Mouse (Mus musculus) thymus, postnatal 14 days (tissue): ENCODE results near the gene Vav3.
A peak's percentile ranks its signal among the peaks of the same experiment; 100 is the strongest.

Experiments used
- DNase-seq: peaks from one replicate; pipeline ENCODE4 v3.0.0; 2021

The Vav3 gene

DNA sequence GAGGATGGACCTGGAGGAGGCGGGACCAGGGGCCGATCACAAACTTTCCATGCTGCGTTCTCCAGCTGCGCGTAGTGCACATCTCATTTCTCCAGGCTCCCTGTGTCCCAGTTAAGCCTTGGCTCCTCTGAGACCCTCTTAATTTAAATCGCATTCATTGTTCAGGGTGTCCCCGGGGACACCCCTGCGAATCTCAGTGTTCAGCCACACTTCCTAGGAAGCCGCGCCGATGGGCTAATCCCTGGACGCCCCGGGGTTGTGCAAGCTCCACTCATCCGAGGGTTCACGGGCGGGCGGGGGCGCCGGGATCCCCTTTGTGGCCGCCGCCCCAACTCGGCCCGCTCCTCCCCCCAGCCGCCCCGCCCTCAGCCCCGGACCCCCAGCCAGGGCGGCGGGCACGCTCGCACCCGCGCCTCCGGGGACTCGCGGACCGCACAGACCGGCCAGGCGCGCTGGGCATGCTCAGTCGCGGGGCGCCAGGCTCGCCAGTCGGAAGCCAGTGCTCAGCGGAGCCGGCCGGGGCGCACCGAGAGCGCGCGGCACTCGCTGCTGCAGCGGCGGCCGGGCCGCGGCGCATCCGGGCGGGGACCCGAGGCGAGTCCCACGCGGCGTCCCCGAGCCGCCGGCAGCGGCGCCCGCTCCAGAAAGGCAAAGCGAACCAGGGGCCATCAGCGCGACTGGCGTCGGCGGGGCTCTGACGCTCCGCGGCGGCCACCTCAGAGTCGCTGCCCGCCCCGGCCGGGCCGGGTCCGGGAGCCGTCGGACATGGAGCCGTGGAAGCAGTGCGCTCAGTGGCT is at the start of gene Vav3:
Gene Vav3 (plus strand): TSS at position 380 of the 797 bp plus-strand sequence.
- DNase-seq = peak; percentile 71

DNA sequence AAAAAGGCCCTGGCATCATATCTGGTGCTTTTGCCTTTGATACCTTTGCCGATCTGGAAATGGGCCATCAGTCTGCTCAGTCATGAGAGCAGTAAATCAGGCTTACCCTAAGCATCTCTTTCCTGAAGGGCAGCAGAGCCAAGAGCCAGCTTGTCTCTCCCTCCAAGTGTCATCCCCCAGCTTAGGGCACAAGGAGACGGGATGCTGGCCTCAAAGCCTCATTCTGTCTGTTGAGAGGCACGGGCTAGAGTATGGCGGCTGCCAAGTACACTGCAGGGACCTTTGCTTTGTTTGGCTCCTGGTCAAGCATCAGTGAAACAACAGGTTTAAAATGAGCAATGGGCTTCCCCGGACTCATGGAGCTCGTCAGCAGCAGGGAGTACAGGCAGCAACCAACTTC is 41.6 kb upstream of the Vav3 start:
- no peak for DNase-seq

DNA sequence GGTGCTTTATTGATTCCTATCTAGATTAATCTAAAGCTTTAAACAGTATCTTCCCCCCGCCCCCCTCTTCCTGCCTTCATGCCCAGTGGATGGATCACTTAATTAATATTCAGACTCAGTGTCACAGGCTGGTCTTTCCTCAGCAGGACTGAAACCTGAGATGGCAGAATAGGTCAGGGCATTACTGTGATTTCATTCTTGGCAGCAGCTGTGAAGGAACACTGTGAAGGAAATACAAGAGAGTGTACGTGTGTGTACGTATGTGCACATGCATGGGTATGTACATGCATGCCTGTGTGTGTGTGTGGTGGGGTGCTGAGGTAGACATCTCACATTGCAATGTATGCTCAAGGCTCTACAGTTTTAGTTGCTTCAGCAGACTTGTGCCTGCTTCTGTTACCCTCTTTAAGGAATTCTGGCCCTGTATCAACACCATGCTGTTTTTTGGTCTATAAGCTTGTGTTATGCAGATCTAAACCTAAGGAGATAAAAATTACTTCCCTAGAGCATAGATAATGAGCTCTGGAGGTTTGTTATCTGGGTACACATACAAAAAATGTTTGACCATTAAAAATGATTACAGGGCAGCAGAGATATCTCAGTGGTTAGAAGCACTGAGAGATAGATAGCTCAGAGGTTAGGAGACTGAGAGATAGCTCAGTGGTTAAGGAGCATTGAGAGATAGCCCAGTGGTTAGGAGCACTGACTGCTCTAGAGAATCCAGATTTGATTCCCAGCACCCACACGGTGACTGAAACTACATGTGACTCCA is 41.0 kb upstream of the Vav3 start:
- DNase-seq = no peak

DNA sequence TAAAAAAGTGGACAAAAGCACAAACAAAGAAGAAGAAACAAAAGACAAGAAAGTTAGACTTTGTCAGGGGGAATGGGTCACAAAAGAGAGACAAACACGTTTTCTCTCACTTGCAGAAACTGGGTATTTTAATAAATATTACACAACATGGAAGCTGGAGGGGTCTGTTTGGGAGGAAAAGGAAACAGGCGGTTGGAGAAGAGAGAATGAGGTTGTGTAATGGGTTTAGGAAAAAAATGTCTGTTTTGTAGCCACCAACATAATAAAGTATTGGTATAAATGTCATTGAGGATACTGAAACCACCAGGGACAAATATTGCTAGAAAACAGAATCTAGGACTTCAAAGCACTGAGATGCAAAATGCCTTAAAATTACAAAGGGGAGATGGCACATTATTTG is 38.4 kb upstream of the Vav3 start:
- no peak for DNase-seq

DNA sequence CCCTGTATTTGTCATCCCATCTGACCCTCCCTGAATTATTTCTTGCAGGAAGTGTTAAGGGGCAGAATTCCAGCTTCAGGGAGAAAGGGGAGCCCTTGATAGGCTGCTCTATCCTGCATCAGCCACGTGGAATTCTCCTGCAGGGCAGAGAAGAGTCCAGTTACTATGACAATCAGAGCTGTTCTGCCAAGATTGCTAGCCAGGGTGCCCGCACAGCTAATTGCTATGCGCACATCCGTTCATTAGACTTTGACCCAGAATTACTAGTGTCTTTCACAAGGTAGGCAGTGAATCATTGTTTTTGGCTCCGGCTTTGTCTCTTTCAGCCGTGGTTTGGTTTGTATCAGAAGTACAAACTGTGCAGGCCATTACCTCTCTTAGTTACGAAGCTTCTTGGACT is 33.0 kb upstream of the Vav3 start:
- DNase-seq = no peak

DNA sequence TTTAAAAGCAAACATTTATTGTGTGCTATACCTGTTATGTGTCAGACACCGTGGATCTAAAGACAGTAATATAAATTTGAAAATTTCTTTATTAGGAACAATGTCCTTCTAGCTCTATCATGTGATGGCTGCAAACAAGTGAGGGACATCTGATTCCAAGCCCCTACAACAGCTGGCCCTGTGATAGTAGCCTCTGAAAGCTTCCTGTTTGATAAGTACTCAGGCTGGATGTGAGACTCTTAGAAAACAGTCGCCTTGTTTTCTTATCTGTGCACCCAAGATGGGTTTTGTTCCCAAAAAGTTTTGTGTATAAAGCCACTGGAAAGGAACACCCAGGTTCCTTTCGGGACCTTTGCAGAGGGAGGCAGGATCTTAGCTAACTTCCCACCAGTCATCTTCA is 32.0 kb upstream of the Vav3 start:
- no peak for DNase-seq

DNA sequence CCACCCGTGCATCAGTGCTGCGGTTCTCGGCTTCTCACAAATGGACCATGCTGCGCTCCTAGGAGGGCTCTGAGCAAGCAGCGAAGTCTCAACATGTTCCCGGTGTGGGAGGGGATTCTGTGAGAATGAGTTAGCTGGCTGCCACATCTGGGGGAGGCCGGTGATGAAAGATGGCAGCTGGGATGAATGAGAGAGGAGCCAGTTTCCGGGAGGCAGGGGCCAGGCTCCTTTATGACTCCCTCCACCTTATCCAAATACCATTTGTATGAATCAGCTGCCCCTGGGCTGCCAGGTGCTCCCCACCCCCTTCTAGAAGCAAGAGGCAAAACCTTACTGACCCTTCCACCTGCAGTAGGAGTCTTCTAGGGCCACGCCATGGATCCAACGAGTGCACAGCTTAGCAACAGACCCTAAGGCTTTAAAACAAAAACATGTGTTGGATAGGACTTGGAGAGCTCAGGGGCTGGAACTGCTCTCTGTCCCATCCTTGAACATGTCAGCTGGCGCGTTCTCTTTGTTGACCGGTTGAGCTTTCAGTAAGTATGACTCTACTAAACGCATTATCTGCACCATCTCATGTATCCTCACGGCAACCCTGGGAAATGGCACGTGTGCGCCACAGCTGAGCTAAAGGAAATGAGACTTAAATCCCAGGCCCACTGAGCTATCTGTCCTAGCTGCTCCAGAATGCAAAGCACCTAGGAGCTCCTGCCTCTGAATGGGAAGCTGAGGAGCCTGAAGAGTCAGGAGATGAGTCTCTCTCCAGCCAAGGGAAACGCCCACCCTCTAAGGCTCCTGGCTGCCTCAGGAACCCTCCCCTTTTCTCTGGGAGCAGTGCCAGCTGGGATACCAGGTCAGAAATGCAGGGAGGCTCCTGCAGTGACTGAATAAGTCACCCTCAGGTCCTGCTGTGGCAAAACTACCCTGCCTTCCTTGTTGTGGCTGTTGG is 30.9 kb upstream of the Vav3 start:
- DNase-seq = no peak

DNA sequence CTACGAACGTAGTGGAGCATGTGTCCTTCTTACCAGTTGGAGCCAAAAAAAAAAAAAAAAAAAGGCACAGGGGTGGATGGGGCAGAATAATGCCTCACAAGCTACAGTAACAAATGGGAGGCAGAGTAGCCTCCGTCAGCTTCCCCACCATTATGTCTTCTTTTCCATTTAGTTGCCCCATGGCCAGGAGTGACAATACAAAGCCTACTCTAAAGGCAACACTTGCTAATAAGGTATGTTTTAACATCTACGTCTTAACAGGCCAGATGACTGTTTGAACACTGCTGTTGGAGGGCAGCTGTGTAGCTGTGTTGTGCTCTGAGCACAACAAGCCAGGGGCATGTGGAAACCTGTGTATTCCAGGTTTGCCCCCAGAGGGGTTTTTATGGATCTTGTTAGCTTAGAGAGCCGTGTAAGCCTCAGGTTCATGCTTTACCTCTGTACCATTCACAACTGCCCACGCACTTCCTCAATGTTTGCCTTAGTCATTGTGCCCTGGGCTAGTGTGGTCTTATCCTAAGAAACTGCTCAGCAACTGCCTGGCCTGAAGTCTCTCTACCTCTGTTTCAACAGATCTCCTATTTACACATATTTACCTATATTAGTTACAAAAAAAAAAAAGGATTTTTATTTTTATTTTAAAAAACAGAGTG is 29.2 kb upstream of the Vav3 start:
- DNase-seq = no peak

DNA sequence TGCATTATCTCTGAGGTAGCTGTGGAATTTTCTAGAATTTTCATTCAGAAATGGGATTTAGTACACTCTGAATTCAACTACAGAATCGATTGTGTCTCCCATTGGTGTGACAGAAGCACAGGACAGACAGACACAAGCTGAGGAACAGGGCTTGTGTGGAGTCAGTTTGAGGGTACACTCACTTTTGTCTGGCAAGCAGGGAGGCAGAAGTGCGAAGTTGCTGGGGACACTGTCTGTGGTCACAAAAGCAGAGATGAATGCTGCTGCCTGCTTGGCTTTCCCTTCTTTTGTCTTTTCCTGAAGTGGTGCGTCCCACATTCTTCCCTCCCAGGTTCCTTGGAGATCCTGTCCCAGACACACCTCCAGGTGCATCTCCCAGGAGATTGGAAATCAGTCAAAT is 28.6 kb upstream of the Vav3 start:
- no peak for DNase-seq

DNA sequence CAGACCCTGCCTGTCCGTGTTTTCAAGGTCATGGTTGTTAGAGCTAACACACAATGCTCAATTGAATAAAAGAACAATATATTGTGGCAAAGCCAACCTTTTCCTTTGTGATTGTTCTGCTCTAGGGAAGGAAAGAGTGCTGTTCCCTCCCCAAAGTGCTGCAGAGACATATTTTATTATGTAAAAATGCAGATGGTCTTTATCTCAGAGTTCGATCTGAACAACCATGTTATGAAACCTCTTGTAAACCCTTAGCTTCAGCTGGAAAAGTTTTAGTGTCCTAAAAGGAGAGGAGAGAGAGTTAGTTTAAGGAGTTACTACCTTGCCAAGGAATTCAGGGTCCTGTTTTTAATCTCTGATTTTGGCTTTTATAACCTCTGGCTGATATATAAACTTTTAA is 27.0 kb upstream of the Vav3 start:
- no peak for DNase-seq

DNA sequence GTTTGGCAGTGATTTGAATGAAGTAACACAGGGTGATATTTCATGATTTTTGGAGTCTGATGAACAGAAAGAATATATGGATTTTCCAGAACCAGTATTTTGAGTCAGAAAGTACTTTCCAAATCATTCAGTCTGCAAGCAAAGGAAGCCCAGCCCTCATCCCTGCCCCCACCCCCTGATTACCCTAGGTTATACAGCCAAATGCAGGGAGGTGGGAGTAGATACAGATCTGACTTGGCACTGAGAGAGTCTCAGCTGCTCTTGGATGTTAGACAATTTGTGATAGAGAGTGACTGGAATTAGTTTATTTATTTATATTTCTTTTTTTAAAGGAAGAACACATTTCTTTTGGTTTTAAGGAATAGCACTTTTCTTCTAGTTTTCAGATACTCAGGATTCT is 18.2 kb upstream of the Vav3 start:
- DNase-seq = no peak

DNA sequence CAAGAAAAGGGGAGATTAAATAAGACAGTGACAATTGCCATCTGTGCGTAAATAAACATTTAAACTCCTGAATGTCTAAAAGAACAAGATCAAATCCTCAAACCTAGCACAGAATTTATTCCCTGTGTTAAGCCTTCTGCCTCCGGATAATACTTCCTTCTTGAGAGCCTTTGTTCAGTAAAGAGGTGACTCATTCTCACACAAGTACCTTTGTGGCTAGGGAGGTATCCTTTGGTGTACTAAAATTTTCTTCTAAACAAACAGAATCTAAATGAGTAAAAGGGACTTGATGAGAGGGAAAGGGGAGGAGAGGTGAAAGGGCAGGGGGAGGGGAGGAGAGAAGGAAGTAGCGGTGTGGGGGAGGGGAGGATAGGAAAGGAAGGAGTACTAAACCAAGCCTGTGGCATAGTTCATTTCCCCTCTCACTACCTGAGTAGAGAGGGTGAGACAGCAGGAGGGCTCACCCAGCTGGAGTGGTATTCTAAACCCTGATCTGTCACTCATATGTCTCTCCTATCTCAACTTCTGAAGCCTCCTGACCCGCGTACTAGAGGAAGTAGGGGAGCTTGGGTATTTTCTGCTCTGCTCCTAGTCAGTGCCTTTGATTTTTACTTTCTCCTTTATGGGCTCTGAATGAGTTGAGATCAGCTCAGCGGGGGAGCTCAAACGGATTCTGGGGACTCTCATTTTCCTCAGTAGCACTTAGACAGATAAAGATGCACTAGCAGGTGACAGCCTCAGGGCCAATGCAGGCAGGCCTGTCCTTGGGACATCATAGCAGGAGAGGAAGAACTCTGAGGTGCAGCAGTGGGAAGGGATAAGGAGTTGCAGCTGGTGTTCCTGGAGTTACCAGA is 16.8 kb upstream of the Vav3 start:
- peak; percentile 78 for DNase-seq

DNA sequence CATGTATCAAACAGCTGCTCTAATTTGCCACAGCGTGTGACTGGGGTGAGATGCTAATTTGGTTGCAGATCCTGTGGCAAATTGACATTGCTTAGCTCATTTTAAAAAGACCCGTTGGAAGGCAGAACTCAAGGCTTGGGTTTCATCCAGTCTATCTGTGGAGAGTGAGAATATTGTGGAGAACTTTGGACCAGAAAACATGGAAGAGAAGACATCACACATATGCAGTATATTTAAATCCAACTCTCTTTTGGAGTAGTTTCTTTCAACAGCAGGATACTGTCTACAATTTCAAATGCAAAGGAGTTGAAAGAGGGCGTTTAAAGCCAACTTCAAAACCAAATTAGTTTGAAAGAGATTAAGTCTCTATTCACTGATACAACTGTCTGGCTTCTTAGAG is 13.3 kb upstream of the Vav3 start:
- DNase-seq = no peak

DNA sequence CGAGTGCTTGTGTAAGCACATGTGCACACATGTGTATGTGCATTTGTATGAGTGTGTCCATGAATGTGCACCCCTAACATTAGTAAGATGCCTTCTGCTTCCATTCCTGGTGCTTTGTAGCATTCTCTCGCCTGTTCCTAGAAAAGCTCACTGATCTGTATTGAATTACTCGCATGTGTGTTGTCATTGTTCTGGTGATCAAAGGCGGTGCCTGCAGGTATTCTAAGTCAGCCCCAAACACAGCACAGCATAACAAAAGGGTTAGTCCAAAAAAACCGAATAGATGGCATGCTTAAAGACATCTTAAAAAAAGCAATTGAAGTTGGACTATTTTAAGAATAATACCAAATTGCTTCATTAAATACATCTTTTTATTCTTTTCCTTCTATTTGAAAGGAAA is 7.7 kb upstream of the Vav3 start:
- DNase-seq = no peak

DNA sequence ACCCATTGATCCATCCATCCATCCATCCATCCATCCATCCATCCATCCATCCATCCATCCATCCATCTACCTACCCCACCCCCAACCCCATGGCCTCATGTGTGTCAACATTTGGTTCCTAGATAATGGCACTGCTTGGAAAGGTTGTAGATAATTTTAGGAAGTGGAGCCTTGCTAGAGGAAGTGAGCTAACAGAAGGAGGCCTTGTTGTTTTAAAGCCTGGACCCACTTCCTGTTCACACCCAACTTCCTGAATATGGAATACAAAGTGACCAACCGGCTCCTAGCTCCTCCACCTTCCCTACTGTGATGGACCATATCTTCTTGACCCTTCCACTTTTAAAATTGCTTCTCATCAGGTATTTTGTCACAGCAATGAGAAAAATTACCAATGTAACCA is 5.0 kb upstream of the Vav3 start:
- no peak for DNase-seq

DNA sequence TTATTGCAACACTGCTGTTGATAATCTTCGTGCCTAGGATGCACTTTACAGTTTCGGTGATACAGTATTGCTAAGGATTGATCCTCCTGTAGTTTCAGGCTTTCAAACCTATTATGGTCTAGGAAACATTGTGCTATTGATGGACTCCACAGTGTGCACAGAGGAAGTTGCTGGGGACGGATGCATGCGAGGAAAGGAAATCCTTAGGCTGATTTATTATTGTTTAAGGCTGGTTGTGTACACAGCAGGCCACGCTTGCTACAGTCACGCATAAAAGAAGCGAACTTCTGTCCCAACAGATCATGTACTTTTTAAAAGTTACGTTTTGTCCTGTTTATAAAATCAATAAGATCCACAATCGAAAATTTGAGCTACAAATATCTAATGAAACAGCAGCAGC is 1.2 kb upstream of the Vav3 start:
- DNase-seq = no peak

DNA sequence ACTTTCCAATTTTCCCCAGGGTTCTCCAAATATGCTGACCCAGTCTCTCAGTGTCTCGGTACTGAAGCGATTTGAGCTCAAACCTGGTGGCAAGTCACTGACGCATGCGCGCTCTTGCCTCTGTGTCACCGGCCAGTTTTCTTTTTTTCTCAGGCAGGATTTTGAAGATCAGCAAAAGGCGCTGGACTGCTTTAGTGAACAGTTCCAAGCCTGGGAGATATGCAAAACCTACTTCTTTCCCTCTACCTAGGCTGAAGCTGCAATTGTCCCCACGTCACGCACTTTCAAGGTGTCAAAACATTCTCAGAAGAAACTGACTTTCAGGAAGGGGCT is 546 bp upstream of the Vav3 start:
- peak; percentile 47 for DNase-seq

DNA sequence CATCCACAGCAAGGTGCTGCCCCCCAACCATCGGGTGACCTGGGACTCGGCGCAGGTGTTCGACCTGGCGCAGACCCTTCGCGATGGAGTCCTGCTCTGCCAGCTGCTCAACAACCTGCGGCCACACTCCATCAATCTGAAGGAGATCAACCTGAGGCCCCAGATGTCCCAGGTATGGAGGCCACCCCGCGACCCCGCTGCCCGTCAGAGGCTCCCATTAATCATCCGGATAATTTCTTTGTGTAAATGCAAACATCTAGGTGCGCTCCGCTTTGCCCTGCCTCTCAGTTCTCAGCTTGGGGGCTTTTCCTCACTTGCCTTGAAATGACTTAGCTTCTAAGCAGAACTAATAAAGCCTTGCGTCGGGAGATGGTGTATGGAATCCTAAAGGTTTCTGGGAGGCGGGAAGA is 623 bp downstream of the Vav3 start:
- no peak for DNase-seq

DNA sequence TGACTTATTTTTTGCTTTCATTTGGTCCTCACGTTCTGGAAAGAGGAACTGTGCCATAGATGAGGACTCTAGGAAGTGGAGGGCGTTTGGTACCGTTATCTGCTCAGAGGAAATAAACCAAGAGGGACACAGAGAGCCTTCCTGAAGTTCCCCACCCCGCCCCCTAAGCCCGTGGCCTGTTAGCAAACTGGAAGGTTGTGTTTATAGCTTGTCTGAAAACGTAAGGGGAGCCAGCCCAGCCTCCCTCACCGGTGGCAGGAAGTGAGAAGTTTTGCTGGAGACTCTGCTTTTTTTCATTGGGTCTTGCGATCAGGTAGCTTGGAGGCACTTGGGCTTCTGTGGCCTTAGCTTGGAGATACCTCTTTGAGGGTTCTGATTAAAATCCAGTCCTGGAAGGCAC is 1.2 kb downstream of the Vav3 start:
- peak; percentile 77 for DNase-seq

DNA sequence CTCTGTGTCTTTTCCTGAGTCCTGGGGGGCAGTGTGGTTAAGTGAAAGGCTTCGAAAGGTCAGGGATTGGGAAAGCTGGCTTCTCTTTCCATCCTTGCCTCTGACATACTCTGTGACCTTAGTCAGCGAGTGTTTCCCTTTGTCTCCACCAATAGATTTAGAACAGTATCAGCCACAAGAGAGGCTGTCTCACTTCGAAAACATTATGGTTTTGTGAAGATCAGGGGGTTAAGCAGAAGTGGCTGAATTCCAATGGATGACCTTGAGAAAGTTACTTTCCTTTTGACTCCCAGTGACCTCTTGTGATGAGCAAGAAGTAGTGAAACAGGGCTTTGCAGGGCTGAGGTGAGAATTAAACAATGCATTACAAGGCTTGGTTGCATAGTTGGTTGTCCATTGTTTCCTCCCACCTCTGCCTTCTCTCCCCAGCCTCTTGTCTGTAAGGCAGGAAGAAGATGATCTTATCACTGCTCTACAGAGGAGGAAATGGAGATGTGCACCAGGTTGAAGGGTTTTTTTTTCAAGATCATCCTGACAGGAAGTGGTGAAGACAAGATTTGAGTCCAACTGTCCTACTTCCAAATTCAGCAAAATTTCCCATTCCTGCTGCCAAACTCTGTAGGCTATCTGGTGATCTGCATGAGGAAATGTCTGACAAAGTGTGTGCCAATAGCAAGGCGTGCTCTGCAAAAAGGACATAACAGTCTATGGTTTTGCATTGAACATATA is 11.7 kb downstream of the Vav3 start:
- peak; percentile 26 for DNase-seq

DNA sequence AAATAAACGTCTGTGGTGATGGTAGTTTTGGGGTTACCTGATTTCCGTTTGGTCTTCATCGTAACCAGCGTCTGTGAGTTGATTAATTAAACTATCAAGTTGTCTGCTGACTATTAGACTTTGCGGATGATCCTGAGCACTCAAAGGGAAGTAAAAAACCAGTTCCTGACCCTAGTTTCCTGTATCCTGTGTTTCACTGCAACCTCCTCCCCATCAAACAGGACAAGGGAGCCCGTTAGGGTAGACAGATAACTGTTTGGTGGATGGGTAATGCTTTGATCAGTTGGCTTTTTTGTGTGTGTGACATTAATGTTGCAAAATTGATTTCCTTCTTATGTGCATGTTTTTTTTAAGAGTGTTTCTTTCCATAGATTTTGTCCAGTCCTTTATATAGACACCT is 12.2 kb downstream of the Vav3 start:
- DNase-seq = no peak
